Mouse (Mus musculus) brain, embryonic 14.5 days (tissue): Measurements from ENCODE around the gene Topbp1.

ENCODE experiments used
- CTCF ChIP-seq: fragments of 200-500 bp; IDR thresholded peaks from 2 replicates; pipeline ENCODE4 v1.5.1; 2012; ENCODE audit warnings: inconsistent platforms, mild to moderate bottlenecking, moderate library complexity, borderline replicate concordance; ENCODE audit not compliant: insufficient read depth, insufficient read length; ENCODE audit errors: extremely low read depth
- POLR2A ChIP-seq: fragments of 200-500 bp; IDR thresholded peaks from 2 replicates; pipeline ENCODE4 v1.6.1; 2012; ENCODE audit warnings: mild to moderate bottlenecking, inconsistent platforms, borderline replicate concordance; ENCODE audit not compliant: poor library complexity, insufficient read depth, insufficient read length, severe bottlenecking; ENCODE audit errors: extremely low read depth

DNA sequence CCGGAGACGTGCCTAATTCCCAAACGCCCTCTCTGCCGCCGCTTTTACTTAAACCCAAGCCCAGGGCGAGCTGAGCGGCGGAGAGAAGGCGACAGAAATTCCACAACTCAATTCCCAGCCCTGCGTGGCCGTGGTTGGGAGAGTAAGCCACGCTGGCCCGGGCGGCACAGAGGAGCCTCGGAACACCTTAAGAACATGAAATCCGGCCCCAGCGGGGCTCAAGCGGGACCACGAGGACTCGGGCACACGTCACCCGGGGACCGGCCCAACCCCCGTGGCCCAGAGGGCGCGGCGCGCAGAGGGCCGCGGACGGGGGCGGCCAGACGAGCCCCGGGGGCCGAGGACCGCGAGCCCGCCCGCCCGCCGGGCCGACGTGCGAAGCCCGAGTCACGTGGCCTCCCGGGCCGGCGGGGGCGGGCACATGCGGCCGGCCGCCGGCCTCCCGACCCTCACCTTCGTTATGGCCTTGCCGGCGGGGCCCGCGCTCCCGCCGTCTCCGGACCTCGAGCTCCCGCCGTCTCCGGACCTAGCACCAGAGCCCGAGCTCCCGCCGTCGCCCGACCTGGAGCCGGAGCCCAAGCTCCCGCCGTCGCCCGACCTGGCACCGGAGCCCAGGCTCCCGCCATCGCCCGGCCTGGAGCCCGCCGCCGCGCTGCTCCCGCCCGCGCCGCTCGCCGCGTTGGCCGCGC is 59.7 kb downstream of the Topbp1 start:
- 0 out of 2 replicates have a peak, but pooled peaks have one; percentile 33 for TF ChIP-seq POLR2A
- TF ChIP-seq CTCF: no peak
